Mouse (Mus musculus) hindbrain, postnatal 0 days (tissue): Measurements from ENCODE around the gene Gsk3b. TPM values are rescaled to one million over a fixed set of nuclear protein-coding genes. Genes with fewer than 3 reads are reported as not detected.

Experiments
- ATAC-seq: fragments of 200-750 bp; cut with Nextera tagmentation; 2 replicates; pipeline ENCODE4 v1.8.0; 2017; ENCODE audit warnings: mild to moderate bottlenecking, moderate TSS enrichment, moderate library complexity
- DNase-seq: peaks from one replicate; pipeline ENCODE4 v3.0.0-alpha.2; 2015; ENCODE audit warnings: low spot score
- H3K27ac ChIP-seq: fragments of 300-500 bp; sonication (generic); 2 replicates; pipeline ENCODE4 v1.5.1; 2014; ENCODE audit warnings: mild to moderate bottlenecking
- H3K27me3 ChIP-seq: fragments of 300-500 bp; sonication (generic); 2 replicates; pipeline ENCODE4 v1.6.1; 2014; ENCODE audit warnings: low read length, mixed read lengths; ENCODE audit not compliant: insufficient read depth
- H3K36me3 ChIP-seq: fragments of 300-500 bp; sonication (generic); 2 replicates; pipeline ENCODE4 v1.6.1; 2014; ENCODE audit warnings: low read length, mixed read lengths; ENCODE audit not compliant: insufficient read depth
- H3K4me1 ChIP-seq: fragments of 300-500 bp; sonication (generic); 2 replicates; pipeline ENCODE4 v1.6.1; 2014; ENCODE audit warnings: antibody characterized with exemption, low read length, mixed read lengths; ENCODE audit not compliant: insufficient read depth
- H3K4me2 ChIP-seq: fragments of 300-500 bp; sonication (generic); 2 replicates; pipeline ENCODE4 v1.6.1; 2014; ENCODE audit warnings: low read depth, mild to moderate bottlenecking, low read length, moderate library complexity, mixed read lengths
- H3K4me3 ChIP-seq: fragments of 300-500 bp; sonication (generic); 2 replicates; pipeline ENCODE4 v1.5.1; 2014; ENCODE audit warnings: low read length
- H3K9ac ChIP-seq: fragments of 300-500 bp; sonication (generic); replicated peaks from 2 replicates; pipeline ENCODE4 v1.6.1; 2014; ENCODE audit warnings: mild to moderate bottlenecking, low read length, moderate library complexity, mixed read lengths
- H3K9me3 ChIP-seq: fragments of 300-500 bp; sonication (generic); 2 replicates; pipeline ENCODE4 v1.6.1; 2016; ENCODE audit warnings: low read length, mixed read lengths
- CTCF ChIP-seq: IDR thresholded peaks from 2 replicates; pipeline ENCODE4 v1.5.1; 2016; ENCODE audit warnings: antibody characterized with exemption, control low read depth, low read depth
- WGBS: fragments of 180-500 bp; shearing (Covaris S2); extraction: QIAGEN DNeasy Blood & Tissue Kit; methylation state at CpG from one replicate; pipeline ENCODE4 v1.1.7; 2014; 5-methylcytosine and 5-hydroxymethylcytosine counted together
- polyA plus RNA-seq: library from polyadenylated mRNA; unstranded; fragments of >200 nt; fragmentation: Nextera tagmentation; extraction: Ambion mirVana; gene quantifications from 2 replicates; pipeline ENCODE4 v1.2.1, GENCODE M21; 2015
- total RNA-seq: library from RNA; depleted of rRNA; stranded (reverse); fragments of >200 nt; gene quantifications from 2 replicates; pipeline ENCODE4 v1.2.3, GENCODE M21; 2014

Gsk3b gene
- total and polyA plus RNA-seq, 2 experiments from 2014 or later = 112 to 149 TPM

DNA sequence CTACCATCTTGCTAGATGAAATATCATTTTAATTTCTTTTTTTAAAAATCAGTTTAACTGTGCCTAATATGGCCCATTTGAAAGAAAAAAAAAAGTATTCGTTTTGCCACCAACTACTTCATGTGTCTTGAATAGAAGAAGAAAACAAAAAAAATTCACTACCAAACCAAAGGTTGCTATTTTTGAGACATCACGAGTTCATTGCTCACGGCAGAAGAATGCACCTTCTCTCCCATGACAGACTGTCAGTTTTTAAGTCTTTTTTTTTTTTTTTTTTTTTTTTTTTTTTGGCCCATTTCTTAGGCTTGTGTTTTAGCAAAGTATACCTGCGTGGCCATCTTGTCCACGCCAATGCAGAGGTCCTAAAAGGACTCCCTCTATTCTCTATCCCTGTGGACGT, 155.3 kb downstream of the Gsk3b start:
- DNase-seq (no peak), ATAC-seq (no peak)
- peaks cover 13% of the 10 kb centered on the region for H3K36me3 ChIP-seq
- 89% methylated on average over 6 of the region's 6 CpGs for WGBS
- no peak overlapping the region for H3K9ac ChIP-seq
- H3K4me2 ChIP-seq = no peak overlapping the region
- no peak overlapping the region for H3K27ac ChIP-seq
- no peak overlapping the region for H3K4me3 ChIP-seq
- no peaks in the 10 kb centered on the region for H3K27me3 ChIP-seq
- no peak for TF ChIP-seq CTCF
- H3K9me3 ChIP-seq = no peaks in the 10 kb centered on the region
- no peaks in the 10 kb centered on the region for H3K4me1 ChIP-seq

DNA sequence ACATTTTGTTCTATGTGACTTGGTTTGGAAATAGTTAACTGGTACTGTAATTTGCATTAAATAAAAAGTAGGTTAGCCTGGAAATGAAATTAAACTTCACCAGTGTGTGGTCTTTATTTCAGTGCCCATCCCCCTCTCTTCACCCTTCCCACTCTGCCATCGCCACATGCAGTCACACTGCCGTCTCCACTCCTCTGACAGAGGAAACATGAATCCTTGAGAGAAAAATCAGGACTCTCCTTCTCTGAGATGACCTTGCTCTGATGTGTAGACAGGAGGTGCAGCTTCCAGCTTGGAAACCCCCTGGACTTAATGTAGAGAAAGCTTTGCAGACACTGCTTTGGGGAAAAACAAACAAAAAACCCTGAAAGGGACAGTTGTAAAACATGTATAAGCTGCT, 156.6 kb downstream of the Gsk3b start:
- Histone ChIP-seq H3K4me3 (no peak overlapping the region), H3K9ac (no peak overlapping the region), H3K27ac (no peak overlapping the region), H3K27me3 (no peaks in the 10 kb centered on the region), H3K36me3 (peaks cover 13% of the 10 kb centered on the region), H3K4me1 (no peaks in the 10 kb centered on the region), H3K9me3 (no peaks in the 10 kb centered on the region), H3K4me2 (no peak overlapping the region)
- no peak for TF ChIP-seq CTCF
- 54% methylated on average over 2 of the region's 2 CpGs for WGBS
- ATAC-seq = no peak
- no peak for DNase-seq

DNA sequence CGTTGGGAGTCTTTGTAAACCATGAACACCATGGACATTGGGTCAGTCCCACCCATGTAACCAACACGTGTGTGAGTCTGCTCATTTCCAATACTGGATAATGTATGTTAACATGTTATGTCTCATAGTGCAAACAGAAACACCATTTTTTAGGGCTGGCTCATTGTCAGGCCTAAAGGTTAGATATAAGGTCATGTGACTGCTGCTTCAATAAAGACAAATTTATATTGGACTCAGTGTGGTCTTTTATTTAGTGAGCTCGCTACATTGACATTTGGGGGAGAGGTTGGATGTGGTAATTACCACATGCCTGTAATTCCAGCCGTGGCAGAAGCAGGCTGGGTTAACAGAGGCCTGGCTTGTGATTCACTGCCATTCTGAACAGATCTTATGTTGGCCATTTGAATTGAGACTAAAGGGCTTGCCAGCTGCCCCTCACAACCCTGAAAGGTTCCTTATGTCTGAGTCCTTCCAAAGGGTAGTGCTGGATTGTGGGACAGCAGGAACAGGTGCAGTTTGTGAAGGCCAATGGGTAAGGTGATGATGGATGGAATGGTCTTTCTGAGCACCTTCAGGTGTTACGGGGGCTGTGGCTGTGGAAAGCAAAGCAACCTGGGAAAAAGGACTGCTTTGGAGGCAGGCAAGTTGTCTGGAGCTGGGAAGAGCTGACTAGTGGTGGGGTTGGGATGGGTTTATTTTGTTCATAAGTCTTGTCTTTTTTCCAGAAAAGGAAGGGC, 157.2 kb downstream of the Gsk3b start:
- Histone ChIP-seq H3K9me3 (no peaks in the 10 kb centered on the region), H3K36me3 (peaks cover 9% of the 10 kb centered on the region), H3K4me1 (no peaks in the 10 kb centered on the region), H3K27ac (no peak overlapping the region), H3K27me3 (no peaks in the 10 kb centered on the region), H3K4me2 (no peak overlapping the region), H3K4me3 (no peak overlapping the region), H3K9ac (no peak overlapping the region)
- 88% methylated on average over 5 of the region's 5 CpGs for WGBS
- no peak for DNase-seq
- ATAC-seq = no peak
- no peak for TF ChIP-seq CTCF

DNA sequence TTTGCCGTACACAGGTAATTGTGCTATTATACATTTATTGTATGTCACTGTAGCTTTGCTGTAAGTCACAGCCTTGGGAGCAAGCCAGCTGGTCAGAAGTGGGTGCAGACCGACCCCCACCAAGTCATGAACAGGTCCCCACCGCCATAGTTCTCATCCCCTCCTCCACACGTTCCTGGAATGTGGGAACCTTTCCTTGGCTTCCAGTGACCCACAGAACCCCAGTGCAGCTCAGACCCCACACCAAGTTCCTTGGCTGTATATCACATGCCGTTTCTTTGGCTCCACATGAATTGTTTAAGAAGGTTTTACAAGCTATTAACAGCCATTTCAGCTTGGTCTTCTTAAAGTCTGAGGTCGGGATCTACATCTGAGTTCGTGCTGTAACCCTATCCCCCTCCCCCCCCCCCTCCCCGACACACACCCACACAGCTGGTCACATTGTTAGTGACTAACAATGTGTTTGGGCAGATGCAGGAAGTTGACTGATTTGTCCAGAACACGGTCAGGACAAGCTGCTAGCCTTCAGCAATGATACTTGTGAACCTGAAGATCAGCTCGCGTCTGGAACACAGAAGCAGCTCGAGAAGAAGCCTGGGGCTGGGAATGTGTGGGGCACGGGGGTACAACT, 159.6 kb downstream of the Gsk3b start:
- TF ChIP-seq CTCF = no peak
- WGBS = 57% methylated on average over 13 of the region's 13 CpGs

DNA sequence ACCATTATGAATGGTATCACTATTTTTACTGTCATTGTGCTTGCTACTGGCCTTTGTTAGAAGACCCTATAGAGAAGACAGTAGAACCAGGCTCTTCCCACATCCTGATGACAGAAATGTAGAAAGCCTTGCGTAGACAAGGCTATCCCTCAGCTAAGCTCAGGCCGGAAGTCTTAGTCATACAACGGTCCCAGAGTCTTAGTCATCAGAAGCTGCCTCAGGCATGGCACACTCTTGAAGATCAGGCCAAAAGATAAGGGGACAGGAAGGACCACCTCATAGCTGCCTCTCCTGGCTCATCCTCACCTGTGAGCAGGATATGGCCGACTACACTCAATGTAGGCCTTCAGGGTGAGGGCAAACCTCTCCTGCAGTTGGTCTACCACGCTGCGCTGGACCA, 161.7 kb downstream of the Gsk3b start:
- Histone ChIP-seq H3K27ac (no peak overlapping the region), H3K4me1 (no peaks in the 10 kb centered on the region), H3K27me3 (no peaks in the 10 kb centered on the region), H3K4me3 (no peak overlapping the region), H3K9me3 (no peaks in the 10 kb centered on the region), H3K4me2 (no peak overlapping the region), H3K9ac (no peak overlapping the region), H3K36me3 (no peaks in the 10 kb centered on the region)
- ATAC-seq = no peak
- no peak for TF ChIP-seq CTCF
- 90% methylated on average over 6 of the region's 6 CpGs for WGBS
- DNase-seq = no peak

More for the DNA sequence above, 159.6 kb downstream of the Gsk3b start:
- no peak overlapping the region for H3K9ac ChIP-seq
- H3K36me3 ChIP-seq = no peaks in the 10 kb centered on the region
- H3K27me3 ChIP-seq = no peaks in the 10 kb centered on the region
- no peaks in the 10 kb centered on the region for H3K4me1 ChIP-seq
- H3K4me3 ChIP-seq = no peak overlapping the region
- H3K9me3 ChIP-seq = no peaks in the 10 kb centered on the region
- DNase-seq (no peak), ATAC-seq (no peak)
- no peak overlapping the region for H3K4me2 ChIP-seq
- H3K27ac ChIP-seq = no peak overlapping the region

DNA sequence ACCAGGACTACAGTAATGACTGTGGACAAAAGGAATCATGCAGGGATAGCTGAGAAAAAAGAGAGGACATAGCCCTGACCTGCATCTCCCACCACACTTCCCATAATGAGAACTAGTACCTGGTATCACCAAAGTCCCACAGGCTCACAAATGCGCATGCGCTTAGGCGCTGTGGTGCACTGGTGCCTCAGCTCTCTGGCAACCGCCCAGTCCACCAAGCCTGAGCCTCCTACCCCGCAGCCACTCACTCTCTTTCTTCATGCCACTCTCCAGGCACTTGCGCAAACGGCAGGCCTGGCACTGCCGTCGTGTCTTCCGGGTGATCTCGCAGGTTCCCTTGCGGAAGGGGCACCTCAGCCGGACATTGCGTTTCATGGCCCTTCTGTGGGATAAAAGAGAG, 165.2 kb downstream of the Gsk3b start:
- DNase-seq (no peak), ATAC-seq (no peak)
- Histone ChIP-seq H3K4me1 (no peaks in the 10 kb centered on the region), H3K27me3 (no peaks in the 10 kb centered on the region), H3K4me2 (no peak overlapping the region), H3K27ac (no peak overlapping the region), H3K9me3 (no peaks in the 10 kb centered on the region), H3K4me3 (no peak overlapping the region), H3K9ac (no peak overlapping the region), H3K36me3 (no peaks in the 10 kb centered on the region)
- WGBS = 85% methylated on average over 14 of the region's 14 CpGs
- TF ChIP-seq CTCF = no peak

DNA sequence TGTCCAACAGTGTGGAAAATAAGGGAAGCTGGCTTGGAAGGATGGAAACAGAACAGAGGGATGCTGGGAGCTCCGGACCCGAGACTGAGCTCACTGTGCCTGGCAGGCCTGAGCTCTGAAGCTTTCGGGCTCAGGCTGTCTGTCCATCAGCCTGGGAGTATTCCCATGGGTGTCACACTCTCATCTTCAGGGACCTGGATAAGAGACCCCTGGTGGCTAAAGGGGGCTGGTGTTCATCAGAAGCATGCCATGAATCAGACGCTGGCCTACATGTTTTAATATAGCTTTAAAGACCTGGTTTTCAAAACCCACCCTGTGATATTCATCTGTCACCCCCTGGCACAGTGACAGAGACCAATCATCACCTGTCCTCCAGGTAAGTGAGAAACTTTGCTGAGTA, 166.3 kb downstream of the Gsk3b start:
- Histone ChIP-seq H3K4me1 (no peaks in the 10 kb centered on the region), H3K9me3 (no peaks in the 10 kb centered on the region), H3K27me3 (no peaks in the 10 kb centered on the region), H3K4me3 (no peak overlapping the region), H3K27ac (no peak overlapping the region), H3K4me2 (no peak overlapping the region), H3K9ac (no peak overlapping the region), H3K36me3 (no peaks in the 10 kb centered on the region)
- WGBS = 74% methylated on average over 4 of the region's 4 CpGs
- DNase-seq (no peak), ATAC-seq (no peak)
- 0 out of 2 replicates have a peak, but pooled peaks have one; percentile 36 for TF ChIP-seq CTCF
